Mouse (Mus musculus): Measurements from ENCODE around the gene Mars. TPM values are rescaled to one million over a fixed set of nuclear protein-coding genes. Genes with fewer than 3 reads are reported as not detected.
A peak's percentile ranks its signal among the peaks of the same experiment; 100 is the strongest.

Mars gene
- polyA plus RNA-seq, 1 experiment from 2014 or later, result 144 TPM

DNA sequence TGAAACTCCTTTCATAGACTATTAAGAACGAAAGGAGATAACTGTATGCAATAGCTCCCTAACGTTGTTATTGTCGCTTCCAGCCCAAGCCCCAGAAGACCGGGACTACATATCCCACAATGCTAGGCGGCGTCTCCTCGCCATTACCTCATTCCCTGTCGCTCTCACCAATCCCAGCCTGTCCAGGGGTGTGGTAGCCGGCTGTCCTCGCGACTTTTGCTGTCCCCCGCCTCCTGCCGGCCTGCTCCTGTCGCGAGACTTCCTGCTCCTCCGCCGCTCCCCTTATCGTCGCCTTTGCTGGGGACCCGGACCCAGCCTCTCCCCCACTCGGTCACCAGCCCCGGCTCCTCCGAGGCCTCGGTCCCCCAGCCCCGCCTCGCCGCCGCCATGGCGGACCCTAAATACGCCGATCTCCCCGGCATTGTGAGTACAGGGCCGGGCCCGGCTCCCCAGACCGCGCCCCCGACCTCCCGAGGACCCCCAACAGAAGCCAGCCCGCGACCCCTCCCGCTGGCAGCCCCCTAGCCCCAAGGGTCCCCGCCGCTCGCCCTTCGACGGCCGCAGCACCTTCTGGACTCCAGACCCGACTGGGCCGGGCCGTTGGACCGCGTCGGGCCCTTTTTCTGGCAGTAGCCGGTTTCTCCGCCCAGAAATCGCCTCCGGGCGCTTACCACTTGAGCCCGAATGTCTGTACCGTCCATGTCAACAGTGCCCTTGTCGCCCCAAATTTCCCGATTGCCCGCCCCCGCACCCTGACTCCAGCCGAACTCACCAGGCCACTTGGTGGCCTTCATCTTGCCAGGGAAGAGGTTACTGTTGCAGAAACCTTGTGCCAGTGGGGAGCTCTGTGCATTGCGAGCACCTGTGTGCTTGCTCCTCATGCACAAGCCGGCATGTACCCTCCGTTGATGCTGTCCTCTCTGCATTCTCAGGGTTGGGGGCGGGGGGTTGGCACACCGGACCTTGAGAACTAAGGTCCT, 45.2 kb downstream of the Mars start, which contains the start of gene Dctn2:
Dctn2 (plus strand) TSS at position 257 of the 980 bp plus-strand sequence.
- Histone ChIP-seq H3K4me1 (replicated peaks) (peaks cover 29% of the 10 kb centered on the region), H3K27ac (peak within 1 kb of the TSS; percentile 83), H3K9me3 (no peaks in the 10 kb centered on the region), H3K4me3 (replicated peaks) (peak within 1 kb of the TSS; percentile 95), H3K4me2 (peak within 1 kb of the TSS; percentile 80), H3K27me3 (peaks cover 33% of the 10 kb centered on the region), H3K36me3 (peaks cover 28% of the 10 kb centered on the region), H3K9ac (replicated peaks) (peak within 1 kb of the TSS; percentile 95)
- WGBS, result under 1% methylated on average over 70 of the region's 70 CpGs
- ATAC-seq (ENCODE audit: insufficient number of reproducible peaks, insufficient read depth, low FRiP score, low TSS enrichment, low read depth), result peak; percentile 95

DNA sequence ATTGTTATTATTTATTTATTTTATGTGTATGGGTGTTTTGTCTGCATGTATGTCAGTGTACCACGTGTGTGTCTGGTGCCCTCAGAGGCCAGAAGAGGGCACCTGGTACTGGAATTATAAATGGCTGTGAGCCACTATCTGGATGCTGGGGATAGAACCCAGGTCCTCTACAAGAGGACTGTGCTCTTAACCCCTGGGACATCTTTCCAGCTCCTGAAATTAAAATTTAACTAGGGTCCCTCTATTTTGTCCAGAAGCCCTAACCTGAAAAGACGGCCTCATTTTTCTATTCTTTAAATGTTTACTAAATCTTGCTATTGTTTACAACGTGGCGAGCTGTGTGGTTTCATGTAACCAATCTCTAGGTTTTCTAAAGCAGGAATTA, 45.9 kb downstream of the Mars start:
- Histone ChIP-seq H3K27me3 (peaks cover 39% of the 10 kb centered on the region), H3K9ac (replicated peaks) (no peak overlapping the region), H3K27ac (no peak overlapping the region), H3K4me1 (replicated peaks) (peaks cover 29% of the 10 kb centered on the region), H3K4me3 (replicated peaks) (peak overlapping the region; percentile 95), H3K4me2 (peak overlapping the region; percentile 80), H3K36me3 (peaks cover 21% of the 10 kb centered on the region), H3K9me3 (no peaks in the 10 kb centered on the region)
- 32% methylated on average over 4 of the region's 4 CpGs for WGBS
- ATAC-seq (ENCODE audit: insufficient number of reproducible peaks, insufficient read depth, low FRiP score, low TSS enrichment, low read depth), result no peak; the same call in 1 of the 2 replicates

DNA sequence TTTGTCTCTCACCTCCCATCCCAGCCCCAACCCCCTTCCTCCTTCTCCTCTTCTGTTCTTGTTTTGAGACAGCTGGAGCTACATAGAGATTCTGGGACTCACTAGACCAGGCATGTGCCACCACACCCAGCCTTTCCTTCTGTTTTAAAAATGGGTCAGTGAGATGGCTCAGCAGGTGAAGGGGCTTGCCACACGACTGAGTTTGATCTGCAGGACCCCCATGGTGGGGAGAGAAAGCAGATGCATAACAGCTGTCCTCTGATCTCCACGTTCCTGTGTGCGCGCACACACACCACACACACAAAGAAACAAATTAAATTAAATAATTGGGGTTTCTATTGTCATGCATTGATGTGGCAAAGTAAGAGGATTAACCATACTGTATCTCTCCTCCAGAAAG, 46.6 kb downstream of the Mars start:
- H3K9ac ChIP-seq (replicated peaks), result no peak overlapping the region
- ATAC-seq (ENCODE audit: insufficient number of reproducible peaks, insufficient read depth, low FRiP score, low TSS enrichment, low read depth), result no peak
- H3K27ac ChIP-seq, result no peak overlapping the region
- H3K4me1 ChIP-seq (replicated peaks), result peaks cover 29% of the 10 kb centered on the region
- H3K4me3 ChIP-seq (replicated peaks), result no peak overlapping the region
- H3K36me3 ChIP-seq, result peaks cover 14% of the 10 kb centered on the region
- H3K27me3 ChIP-seq, result peaks cover 42% of the 10 kb centered on the region
- H3K4me2 ChIP-seq, result no peak overlapping the region
- WGBS, result 71% methylated on average over 4 of the region's 4 CpGs
- no peaks in the 10 kb centered on the region for H3K9me3 ChIP-seq

DNA sequence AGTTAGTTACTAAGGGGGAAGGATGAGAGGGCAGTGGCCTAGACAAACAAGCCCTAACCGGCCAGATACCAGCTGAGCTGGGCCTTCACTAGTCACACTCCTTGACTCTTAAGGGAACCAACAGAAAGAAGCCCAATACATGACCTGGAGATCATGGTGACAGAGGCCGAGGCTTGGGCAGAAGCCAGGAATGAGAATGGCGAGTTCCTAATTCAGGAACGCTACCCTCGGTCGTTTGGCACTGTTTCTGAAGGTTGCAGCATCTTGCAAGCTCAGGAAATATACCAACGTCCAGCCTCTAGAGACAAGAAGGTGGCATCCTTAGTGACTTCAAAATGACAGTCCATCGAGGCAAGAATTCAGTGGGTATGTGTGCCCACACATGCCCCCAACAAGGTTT, 47.2 kb downstream of the Mars start:
- H3K4me2 ChIP-seq, result no peak overlapping the region
- peaks cover 42% of the 10 kb centered on the region for H3K27me3 ChIP-seq
- 81% methylated on average over 8 of the region's 8 CpGs for WGBS

DNA sequence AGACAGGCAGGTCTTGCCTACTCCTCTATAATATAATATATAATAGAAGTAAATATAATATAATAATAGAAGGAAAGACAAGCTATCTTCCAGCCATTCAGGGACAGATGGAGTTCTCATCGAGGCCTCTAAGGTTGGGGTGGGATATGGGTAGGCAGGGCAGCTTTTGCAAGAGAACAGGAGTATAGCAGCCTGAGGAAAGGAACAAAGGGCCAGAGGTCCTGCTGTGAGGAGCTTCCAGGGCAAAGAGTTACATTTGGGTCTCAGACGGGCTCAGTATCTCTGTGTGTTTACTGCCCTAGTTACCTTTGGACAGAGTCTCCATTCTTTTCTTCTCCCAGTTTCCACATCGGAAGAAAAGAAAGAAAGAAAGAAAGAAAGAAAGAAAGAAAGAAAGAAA, 48.0 kb downstream of the Mars start:
- peaks cover 6% of the 10 kb centered on the region for H3K36me3 ChIP-seq
- no peak overlapping the region for H3K9ac ChIP-seq (replicated peaks)
- H3K27ac ChIP-seq, result no peak overlapping the region
- peaks cover 42% of the 10 kb centered on the region for H3K27me3 ChIP-seq
- no peak overlapping the region for H3K4me3 ChIP-seq (replicated peaks)
- WGBS, result 60% methylated on average over 3 of the region's 3 CpGs
- no peaks in the 10 kb centered on the region for H3K9me3 ChIP-seq
- ATAC-seq (ENCODE audit: insufficient number of reproducible peaks, insufficient read depth, low FRiP score, low TSS enrichment, low read depth), result no peak
- 0 out of 2 replicates have a peak overlapping the region, but pooled peaks have one; percentile 86 for H3K4me2 ChIP-seq
- peaks cover 27% of the 10 kb centered on the region for H3K4me1 ChIP-seq (replicated peaks)

More for the DNA sequence above, 47.2 kb downstream of the Mars start:
- no peak overlapping the region for H3K27ac ChIP-seq
- H3K9me3 ChIP-seq, result no peaks in the 10 kb centered on the region
- H3K4me1 ChIP-seq (replicated peaks), result peaks cover 29% of the 10 kb centered on the region
- no peak overlapping the region for H3K9ac ChIP-seq (replicated peaks)
- H3K36me3 ChIP-seq, result peaks cover 12% of the 10 kb centered on the region
- ATAC-seq (ENCODE audit: insufficient number of reproducible peaks, insufficient read depth, low FRiP score, low TSS enrichment, low read depth), result no peak
- H3K4me3 ChIP-seq (replicated peaks), result no peak overlapping the region

DNA sequence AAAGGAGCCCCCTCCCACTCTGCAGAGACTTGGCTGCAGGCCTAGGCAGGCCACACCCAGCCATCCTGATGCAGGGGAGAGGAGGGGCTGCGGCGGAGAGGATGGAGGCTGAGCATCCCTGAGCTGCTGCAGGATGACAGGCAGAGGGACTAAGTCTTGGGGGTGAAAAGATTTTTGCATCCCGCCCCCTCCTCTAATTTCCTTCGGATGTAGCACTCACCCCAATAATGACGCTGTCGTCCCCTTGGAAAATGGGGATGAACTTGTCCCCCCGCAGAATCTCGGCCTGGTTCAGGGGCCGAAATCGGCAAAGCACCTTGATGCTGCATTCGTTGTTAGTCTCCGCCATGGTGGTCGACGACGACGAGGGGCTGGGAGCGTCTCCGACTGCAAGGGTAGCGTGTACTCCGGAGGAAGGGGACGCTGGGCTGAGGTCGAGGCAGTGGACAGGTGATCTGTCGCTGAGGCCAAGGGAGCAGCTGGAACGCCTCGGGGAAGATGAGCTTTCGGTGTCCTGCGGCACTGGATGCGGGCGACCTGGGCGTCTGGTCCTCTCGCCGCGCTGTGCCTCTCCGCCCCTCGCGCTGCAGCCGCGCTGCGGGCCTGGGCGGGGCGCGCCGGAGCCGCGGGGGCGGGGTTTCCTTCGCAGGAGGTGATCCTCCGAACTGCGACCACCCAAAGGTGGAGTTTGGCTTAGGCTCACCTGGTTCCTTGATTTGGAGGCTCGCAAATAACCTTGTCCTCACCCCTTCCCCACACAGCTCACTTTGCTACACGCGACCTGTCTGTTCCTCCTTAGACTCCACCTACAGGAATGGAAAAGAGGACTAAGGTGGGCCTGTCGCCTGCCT, 48.8 kb downstream of the Mars start, which contains the start of gene Kif5a:
Kif5a (minus strand) TSS at position 801 of the 851 bp plus-strand sequence.
- H3K9me3 ChIP-seq, result no peaks in the 10 kb centered on the region
- peak within 1 kb of the TSS; percentile 53 for H3K4me3 ChIP-seq (replicated peaks)
- H3K4me2 ChIP-seq, result peak within 1 kb of the TSS; percentile 86
- no peak within 1 kb of the TSS for H3K27ac ChIP-seq
- peaks cover 42% of the 10 kb centered on the region for H3K27me3 ChIP-seq
- 1% methylated on average over 53 of the region's 53 CpGs for WGBS
- ATAC-seq (ENCODE audit: insufficient number of reproducible peaks, insufficient read depth, low FRiP score, low TSS enrichment, low read depth), result no peak
- peak within 1 kb of the TSS; percentile 55 for H3K9ac ChIP-seq (replicated peaks)
- peaks cover 22% of the 10 kb centered on the region for H3K4me1 ChIP-seq (replicated peaks)
- no peaks in the 10 kb centered on the region for H3K36me3 ChIP-seq

DNA sequence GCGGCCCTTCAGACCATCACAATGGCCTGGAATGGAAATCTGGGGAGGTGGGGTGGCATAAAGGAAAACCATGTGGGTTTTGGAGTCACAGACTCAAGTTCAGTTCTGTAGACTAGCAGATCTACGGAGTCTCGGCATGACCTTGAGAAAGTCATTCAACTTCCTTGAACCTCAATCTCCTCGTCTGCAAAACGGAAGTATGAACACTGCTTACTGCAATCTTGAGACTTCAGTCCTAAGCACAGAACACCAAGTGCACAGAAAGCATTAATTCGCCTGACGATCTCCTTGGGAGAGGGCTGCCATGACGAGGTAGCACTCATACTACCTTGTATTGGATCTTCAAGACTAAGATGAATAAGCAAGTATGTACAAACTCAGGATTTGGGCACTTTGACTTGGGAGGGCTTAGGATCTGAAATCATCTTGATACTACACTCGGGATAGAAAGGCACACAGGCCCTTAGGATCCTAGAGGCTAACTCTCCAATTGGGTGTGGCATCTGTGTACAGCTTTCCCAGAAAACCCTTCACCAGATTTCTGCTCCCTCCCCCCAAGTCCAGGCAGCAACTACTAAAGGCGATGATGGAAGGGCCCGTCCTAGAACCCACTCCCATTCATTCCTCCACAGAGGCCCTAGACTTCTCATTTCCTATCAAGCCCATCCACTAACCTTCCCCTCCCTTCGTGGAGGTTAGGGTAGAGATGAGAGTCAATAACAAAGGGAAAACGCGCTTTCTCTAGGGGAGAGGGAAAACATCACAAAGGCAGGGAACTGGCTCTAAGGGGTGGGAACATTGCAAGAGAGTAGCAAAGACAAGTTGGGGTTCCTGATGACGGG, 49.7 kb downstream of the Mars start:
- H3K27me3 ChIP-seq, result peaks cover 42% of the 10 kb centered on the region
- H3K36me3 ChIP-seq, result no peaks in the 10 kb centered on the region
- ATAC-seq (ENCODE audit: insufficient number of reproducible peaks, insufficient read depth, low FRiP score, low TSS enrichment, low read depth), result no peak
- peak overlapping the region; percentile 53 for H3K4me3 ChIP-seq (replicated peaks)
- H3K9me3 ChIP-seq, result no peaks in the 10 kb centered on the region
- 64% methylated on average over 15 of the region's 15 CpGs for WGBS
- 0 out of 2 replicates have a peak overlapping the region, but pooled peaks have one; percentile 55 for H3K9ac ChIP-seq (replicated peaks)
- peak overlapping the region; percentile 86 for H3K4me2 ChIP-seq
- peaks cover 15% of the 10 kb centered on the region for H3K4me1 ChIP-seq (replicated peaks)
- no peak overlapping the region for H3K27ac ChIP-seq

DNA sequence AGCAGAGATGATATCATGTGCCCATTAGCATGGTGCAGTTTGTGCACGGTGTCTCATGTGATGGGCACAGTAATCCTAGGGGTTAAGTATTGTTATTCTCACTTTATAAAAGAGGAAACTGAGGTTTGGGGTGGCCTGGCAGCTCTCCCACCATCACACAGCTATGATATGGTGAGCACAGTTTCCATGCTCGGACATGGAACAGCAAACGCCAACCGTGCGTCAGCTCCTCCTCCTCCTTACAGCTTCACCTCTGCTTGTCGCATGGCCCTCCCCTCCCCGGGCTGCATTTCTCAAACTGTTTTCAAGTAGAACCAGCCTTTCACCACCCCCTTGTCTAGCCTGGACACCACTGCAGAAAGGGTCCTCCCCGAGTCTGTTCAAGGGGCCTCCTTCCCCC, 53.1 kb downstream of the Mars start:
- H3K4me3 ChIP-seq (replicated peaks), result no peak overlapping the region
- no peak overlapping the region for H3K4me2 ChIP-seq
- no peak overlapping the region for H3K27ac ChIP-seq
- peaks cover 29% of the 10 kb centered on the region for H3K27me3 ChIP-seq
- ATAC-seq (ENCODE audit: insufficient number of reproducible peaks, insufficient read depth, low FRiP score, low TSS enrichment, low read depth), result no peak
- 81% methylated on average over 8 of the region's 8 CpGs for WGBS
- no peaks in the 10 kb centered on the region for H3K9me3 ChIP-seq
- peaks cover 14% of the 10 kb centered on the region for H3K4me1 ChIP-seq (replicated peaks)
- no peak overlapping the region for H3K9ac ChIP-seq (replicated peaks)
- H3K36me3 ChIP-seq, result no peaks in the 10 kb centered on the region

DNA sequence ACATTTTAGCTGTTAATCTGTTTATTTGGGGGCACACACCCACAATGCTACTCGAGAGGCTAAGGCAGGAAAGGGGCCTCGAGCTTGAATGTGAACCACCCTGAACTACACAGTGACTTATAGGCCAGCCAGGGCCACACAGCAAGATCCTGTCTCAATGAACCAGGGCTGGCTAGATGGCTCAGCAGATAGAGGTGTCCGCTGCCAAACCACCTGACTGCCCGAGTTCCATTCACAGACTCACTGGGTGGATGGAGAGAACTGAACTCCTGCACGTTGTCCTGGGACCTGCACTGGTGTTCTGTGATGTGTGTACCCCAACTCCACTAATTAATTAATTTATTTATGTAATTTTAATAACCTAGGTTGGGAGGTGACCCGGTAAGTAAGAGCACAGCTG, 53.8 kb downstream of the Mars start:
- no peak for ATAC-seq (ENCODE audit: insufficient number of reproducible peaks, insufficient read depth, low FRiP score, low TSS enrichment, low read depth)
- Histone ChIP-seq H3K27ac (no peak overlapping the region), H3K4me1 (replicated peaks) (peaks cover 9% of the 10 kb centered on the region), H3K36me3 (no peaks in the 10 kb centered on the region), H3K4me2 (no peak overlapping the region), H3K9me3 (no peaks in the 10 kb centered on the region), H3K9ac (replicated peaks) (no peak overlapping the region), H3K4me3 (replicated peaks) (no peak overlapping the region), H3K27me3 (peaks cover 22% of the 10 kb centered on the region)
- WGBS, result 73% methylated on average over 6 of the region's 6 CpGs

DNA sequence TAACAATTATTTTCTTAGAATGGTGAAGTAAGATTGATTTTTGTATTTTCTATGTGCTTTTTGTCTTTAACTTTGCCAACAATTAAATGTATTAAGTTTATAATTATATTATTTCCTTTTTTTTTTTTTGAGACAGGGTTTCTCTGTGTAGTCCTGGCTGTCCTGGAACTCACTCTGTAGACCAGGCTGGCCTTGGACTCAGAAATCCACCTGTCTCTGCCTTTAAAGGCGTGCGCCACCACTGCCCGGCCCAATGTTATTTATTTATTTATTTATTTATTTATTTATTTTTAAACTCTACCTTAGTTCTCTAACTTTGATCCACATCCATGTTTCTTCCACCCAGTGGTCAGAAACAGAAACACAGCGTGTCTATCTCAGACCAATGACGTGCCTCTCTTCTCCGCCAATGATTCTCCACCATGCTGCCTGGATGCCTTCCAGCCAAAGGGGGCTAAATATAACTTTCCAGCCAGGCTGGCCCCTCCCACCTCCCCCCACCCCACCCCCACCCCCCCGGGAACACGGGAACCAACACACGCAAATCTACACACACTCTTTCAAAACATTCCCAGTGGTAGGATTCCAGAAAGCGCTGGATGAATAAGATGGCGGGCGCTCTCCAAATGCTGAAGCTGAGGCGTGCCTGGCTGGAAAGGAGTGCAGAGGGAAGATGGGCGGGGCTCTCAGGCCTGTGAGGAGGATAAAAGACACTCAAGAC, 55.8 kb downstream of the Mars start:
- WGBS, result 21% methylated on average over 14 of the region's 14 CpGs
- ATAC-seq (ENCODE audit: insufficient number of reproducible peaks, insufficient read depth, low FRiP score, low TSS enrichment, low read depth), result peak; percentile 61
- H3K27me3 ChIP-seq, result peaks cover 3% of the 10 kb centered on the region; the same call in 1 of the 2 replicates
- H3K4me3 ChIP-seq (replicated peaks), result no peak overlapping the region
- no peaks in the 10 kb centered on the region for H3K36me3 ChIP-seq
- H3K4me2 ChIP-seq, result peak overlapping the region; percentile 30; the same call in 1 of the 2 replicates
- no peaks in the 10 kb centered on the region for H3K4me1 ChIP-seq (replicated peaks)
- H3K27ac ChIP-seq, result no peak overlapping the region
- no peaks in the 10 kb centered on the region for H3K9me3 ChIP-seq
- H3K9ac ChIP-seq (replicated peaks), result no peak overlapping the region

All from limb, embryonic 12.5 days (tissue).